Mouse (Mus musculus): Measurements from ENCODE around the gene Adcy2.

The Adcy2 gene

GRCm38 (mm10) chr13:68622792-68623191 lies 376.5 kb downstream of the Adcy2 start:
- DNase-seq (ENCODE audit: low spot score): no peak

DNA sequence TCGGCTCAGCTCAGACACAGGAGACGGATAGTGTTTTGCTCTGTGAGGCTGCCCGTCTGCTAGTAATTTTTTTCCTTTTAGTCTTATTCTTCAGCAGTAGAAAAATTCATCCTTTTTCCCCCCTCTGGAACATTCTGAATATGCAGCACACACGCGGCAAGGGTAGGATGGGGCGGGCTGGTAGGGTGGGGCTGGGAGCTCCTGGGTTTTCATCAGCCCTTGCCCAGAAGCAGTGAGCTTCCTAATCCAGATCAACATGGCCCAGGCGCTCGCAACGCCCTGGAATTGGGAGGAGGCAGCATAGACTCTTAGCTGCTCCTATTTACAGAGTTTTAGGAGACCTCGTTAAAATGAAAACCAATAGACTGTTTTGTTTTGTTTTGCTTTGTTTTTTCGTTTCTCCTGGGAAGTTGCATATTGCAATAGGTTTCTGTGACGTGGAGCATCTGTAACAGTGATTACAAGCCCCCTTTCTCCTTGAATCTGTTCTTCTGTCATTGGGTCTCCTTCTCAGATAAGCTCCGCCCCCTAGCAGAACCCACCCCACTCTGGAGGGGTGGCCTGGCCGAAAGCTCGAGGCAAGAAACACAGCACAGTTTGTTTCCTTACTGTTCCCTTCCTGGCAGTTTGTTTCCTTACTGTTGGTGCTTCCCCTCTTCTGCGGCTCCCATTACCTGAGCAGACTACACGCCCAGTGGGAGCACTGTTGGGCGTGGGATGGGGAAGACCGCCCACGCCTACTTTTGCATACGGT lies 391.5 kb downstream of the Adcy2 start:
- no peak for DNase-seq (ENCODE audit: low spot score)

DNA sequence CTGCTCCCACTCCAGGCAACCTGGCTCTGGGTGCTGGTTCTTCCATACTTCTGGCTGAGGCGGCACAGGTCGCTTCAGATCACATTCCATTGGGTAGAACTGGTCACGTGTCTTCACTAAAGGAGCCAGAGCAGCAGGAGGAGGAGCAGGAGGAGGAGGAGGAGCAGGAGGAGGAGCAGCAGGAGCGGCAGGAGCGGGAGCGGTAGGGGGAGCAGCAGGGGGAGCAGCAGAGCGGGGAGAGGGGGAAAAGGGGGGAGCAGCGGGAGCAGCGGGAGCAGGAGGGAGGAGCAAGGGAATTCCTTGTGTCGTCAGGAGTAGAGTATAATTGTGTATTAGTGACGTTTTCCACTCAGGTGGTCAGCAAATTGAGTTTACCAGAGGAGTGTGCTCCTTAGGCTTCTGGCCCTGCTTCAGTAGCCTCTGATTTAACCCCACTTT lies 393.6 kb downstream of the Adcy2 start:
- DNase-seq (ENCODE audit: low spot score): no peak

- DNase-seq (ENCODE audit: low spot score): no peak
These were observed 396.3 kb downstream of the Adcy2 start for GRCm38 (mm10) chr13:68603085-68603484.

DNA sequence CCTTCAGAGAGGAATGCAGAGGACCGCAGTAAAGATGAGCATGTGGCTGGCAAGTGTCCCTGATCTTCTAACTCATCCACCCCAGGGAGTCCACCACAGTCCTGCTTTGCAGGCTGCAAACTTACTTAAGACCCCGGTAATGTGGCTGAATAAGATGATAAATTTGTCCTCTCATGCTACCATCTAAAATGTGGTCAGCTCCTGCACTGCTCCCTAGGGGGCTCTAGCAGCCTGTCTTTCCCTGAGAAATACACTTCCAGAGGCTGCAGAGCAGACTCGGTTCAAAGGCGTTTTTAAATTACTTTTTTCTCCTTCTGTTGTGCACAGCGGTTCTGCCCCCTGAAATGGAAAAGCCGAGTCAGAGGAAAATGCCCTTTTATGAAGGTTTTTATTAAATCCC lies 398.2 kb downstream of the Adcy2 start:
- DNase-seq (ENCODE audit: low spot score): no peak

- DNase-seq (ENCODE audit: low spot score): no peak
These were observed 400.4 kb downstream of the Adcy2 start for GRCm38 (mm10) chr13:68598953-68599352.

GRCm38 (mm10) chr13:68597667-68598066 lies 401.7 kb downstream of the Adcy2 start:
- no peak for DNase-seq (ENCODE audit: low spot score)

- no peak for DNase-seq (ENCODE audit: low spot score)
These were observed 402.1 kb downstream of the Adcy2 start, which contains the start of gene 1700001L19Rik for GRCm38 (mm10) chr13:68597199-68597598. 1700001L19Rik (plus strand) TSS chr13:68597421.

- no peak for DNase-seq (ENCODE audit: low spot score)
These were observed 405.5 kb downstream of the Adcy2 start for GRCm38 (mm10) chr13:68593797-68594196.

DNA sequence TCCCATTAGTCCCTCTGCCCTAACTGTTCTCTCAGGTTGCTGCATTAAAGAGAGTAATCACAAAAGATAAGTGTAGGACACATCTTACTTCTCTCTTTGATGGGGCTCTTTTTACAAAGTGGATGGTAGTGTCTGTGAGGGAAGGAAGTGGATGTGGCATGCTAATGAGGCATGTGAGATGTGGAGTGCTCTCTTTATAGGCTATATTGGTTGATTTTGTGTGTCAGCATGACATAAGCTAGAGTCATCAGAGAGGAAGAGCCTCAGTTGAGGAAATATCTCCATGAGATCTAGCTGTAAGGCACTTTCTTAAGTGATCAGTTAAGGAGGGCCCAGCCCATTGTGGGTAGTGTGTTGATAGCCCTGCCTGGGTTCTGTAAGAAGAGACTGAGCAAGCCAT lies 411.0 kb downstream of the Adcy2 start:
- no peak for DNase-seq (ENCODE audit: low spot score)

DNA sequence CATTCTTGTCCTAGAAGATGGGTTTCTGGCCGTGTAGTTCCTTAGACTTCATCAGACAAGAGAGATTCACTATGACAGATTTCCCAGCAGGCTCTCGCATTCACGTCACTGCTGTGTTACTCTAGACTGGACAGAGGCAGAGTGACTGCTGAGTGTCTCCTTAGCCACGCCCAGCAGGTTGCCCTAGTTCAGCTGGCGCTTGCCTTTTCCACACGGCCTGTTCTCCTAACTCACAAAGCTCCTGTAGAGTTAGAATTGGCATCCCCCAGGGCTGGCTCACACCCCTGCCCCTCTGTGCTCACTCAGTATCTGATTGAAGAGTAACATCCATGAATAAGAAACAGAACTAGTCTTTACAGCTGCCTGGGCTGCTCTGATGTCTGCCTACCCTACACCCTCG lies 413.9 kb downstream of the Adcy2 start:
- DNase-seq (ENCODE audit: low spot score): no peak

- no peak for DNase-seq (ENCODE audit: low spot score)
These were observed 415.4 kb downstream of the Adcy2 start for GRCm38 (mm10) chr13:68583961-68584360.

DNA sequence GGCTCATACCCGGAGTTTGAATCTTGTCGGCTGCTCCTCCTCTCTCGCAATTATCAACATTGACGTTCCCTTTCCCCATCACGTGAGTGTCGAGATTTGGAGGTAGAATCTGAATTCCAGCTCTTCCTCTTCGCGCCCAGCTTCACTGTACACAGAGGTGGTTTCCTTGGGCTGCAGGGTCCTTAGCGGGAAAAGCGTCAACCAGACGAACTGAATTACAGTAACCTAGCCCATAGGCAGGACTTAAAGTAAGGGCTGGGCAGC lies 416.9 kb downstream of the Adcy2 start:
- DNase-seq (ENCODE audit: low spot score): no peak

DNA sequence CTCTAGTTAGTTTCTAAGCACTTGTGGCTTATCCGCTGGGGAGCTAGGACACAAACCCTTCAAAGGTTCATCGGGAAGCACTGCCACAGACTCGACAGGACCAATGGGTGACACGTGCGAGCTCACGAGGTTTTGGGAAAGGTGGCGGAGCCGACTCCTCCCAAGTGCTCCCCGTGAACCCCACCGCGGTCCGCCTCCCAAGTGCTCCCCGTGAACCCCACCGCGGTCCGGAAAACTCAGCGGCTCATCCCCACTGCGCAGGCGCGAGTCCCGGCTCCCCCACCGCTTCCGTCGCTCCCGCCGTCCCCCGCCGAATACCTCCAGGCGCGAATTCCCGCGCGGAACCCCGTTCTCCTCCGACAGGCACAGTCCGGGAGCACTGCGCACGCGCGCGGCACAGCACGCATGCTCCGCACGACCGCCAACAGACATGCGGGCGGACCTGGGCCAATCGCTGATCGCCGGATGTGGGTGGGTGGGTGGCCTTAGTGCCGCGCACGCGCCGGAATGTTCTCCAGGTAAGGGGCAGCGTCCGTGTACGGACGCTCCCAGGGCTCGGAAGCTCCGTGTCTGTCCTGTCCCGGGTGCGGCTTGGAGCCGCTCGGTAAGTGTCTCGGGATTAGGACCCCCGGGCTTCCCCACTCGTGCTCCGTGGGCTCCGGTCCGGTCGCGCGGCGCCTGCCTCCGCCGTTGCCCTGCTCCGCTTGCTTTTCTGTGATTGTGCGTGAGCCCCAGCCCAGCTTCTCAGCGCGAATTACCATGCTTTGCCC lies 417.4 kb downstream of the Adcy2 start, which contains the start of the genes Mtrr and Fastkd3:
Gene Mtrr (minus strand): TSS at position 403 of the 770 bp plus-strand sequence.
Gene Fastkd3 (plus strand): TSS at position 488 of the 770 bp plus-strand sequence.
- DNase-seq (ENCODE audit: low spot score): peak; percentile 95

DNA sequence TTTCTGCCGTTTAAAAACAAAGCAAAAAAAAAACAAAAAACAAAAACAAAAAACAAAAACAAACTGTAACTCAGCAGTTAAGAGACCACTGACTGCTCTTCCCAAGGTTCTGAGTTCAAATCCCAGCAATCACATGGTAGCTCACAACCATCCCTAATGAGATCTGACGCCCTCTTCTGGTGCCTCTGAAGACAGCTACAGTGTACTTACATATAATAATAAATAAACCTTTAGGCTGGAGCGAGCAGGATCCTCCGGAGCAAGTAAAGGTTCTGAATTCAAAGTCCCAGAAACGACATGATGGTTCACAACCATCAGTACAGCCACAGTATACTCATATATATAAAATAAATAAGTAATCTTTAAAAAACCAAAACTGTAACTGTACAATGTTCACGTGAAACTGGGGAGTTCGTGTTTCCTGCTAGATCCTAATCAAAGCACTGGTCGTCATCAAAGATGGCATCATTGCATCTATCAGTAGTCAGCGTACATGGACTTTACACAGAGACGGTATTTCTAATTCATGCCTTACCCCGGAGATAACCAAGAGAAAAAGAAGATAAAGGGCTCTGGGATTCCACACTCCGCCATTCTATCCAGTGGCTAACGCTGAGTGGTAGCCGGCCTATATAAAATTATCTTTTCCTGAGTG lies 418.1 kb downstream of the Adcy2 start:
- no peak for DNase-seq (ENCODE audit: low spot score)

GRCm38 (mm10) chr13:68577945-68578344 lies 421.4 kb downstream of the Adcy2 start:
- no peak for DNase-seq (ENCODE audit: low spot score)

DNA sequence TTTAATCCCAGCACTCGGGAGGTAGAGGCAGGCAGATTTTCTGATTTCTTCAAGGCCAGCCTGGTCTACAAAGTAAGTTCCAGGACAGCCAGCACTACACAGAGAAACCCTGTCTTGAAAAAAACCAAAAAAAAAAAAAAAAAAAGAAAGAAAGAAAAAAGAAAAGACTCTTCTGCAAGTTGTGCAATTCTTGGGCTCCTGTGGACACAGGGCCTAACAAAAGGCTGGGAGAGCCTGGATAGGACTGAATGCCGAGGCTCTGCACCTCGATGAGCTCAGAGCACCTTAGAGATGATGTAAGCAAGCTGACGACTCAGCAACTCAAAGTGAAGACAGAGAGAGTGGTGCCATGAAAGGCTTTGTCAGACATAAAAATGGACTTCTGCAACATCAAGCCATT lies 424.9 kb downstream of the Adcy2 start:
- no peak for DNase-seq (ENCODE audit: low spot score)

DNA sequence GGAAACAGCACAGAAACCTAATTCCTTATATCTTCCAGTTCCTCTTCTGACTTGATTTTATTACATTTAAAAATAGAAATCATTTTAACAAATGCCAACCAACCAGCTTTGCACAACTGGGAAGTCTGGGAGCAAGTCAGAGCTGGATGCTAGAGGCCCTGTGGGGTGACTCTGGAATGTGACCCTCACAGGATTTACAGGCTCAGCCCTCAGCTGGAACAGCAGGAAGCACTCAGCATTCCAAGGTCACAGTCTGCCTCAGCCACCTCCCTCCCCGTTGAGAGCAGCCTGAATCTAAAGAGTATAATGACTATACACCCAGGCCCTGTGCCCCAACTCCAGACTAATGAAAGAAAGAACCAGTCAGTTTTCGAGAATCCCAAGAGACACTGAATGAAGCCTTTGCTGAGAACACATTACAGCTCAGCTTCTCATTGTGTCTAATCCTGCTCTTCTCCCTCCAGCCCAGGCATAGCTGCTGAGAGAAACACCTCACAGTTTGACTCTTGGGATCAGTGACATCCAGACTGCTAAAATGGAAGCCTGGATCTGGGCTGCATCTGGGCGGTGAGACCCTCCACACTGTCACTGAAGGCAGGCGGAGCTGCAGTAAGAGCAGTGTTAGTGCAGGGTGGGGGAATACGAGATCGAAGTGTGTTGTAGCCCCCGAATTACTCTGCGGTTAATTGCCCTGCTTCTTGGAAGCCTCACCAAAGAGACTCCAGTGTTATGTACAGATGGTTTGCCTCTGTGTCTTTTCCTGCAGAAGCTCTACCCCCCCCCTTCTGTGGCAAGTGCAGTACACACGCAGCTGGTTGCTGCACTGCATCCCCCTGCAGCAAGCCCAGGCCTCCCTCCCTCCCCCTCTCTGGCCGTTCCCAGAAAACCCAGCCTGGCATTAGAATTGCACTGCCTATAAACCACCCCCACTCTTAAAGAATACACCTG lies 426.1 kb downstream of the Adcy2 start:
- DNase-seq (ENCODE audit: low spot score): no peak

DNA sequence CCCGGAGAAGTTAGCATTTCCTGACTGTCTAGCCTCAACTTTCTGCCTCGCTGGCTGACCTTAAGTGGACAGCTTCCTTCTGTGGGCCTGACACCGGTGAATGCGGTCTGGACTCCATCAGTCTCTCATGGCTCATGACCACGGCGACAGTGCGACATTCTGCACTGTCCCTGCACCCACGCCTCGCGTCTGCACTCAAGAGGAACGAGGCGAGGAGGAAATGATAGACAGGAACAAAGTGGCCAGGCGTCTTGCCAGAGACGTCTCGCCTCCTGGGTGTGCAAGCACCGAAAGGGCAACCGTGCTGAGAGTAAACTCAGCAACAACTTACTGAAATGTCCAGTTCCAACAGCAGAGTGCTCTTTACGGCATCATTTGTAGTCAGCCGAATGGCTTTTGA lies 427.1 kb downstream of the Adcy2 start:
- DNase-seq (ENCODE audit: low spot score): no peak
